Mouse (Mus musculus): ENCODE data around the gene B3gnt8.

GRCm38 (mm10) chr7:25582301-25582810, 44.1 kb upstream of the B3gnt8 start:
- TF ChIP-seq CTCF (IDR thresholded peaks at IDR 0.05; ENCODE audit: control insufficient read depth, insufficient read depth, insufficient read length) = no peak
- TF ChIP-seq MYOG (IDR thresholded peaks at IDR 0.05; ENCODE audit: control insufficient read depth, extremely low read depth, insufficient read length) = no peak
- no peak for TF ChIP-seq MYOD1 (IDR thresholded peaks at IDR 0.05; ENCODE audit: control insufficient read depth, insufficient read length, low read depth)

All from C2C12 (cell line).